Mouse (Mus musculus) embryonic fibroblast, embryonic 13.5 days (primary cell): ENCODE results near the gene Polr2l. TPM values are rescaled to one million over a fixed set of nuclear protein-coding genes. Genes with fewer than 3 reads are reported as not detected.

Experiments
- H3K27ac ChIP-seq: 2 replicates; pipeline ENCODE4 v1.5.1; 2012; ENCODE audit warnings: low read length, control low read depth, inconsistent platforms; ENCODE audit not compliant: insufficient read depth
- H3K4me1 ChIP-seq: 2 replicates; pipeline ENCODE4 v1.6.1; 2011; ENCODE audit warnings: low read length; ENCODE audit not compliant: control insufficient read depth, insufficient read depth
- H3K4me3 ChIP-seq: 2 replicates; pipeline ENCODE4 v1.5.1; 2011; ENCODE audit warnings: mild to moderate bottlenecking, control low read depth, low read length; ENCODE audit not compliant: insufficient read depth
- CTCF ChIP-seq: IDR thresholded peaks from 2 replicates; pipeline ENCODE4 v1.5.1; 2011; ENCODE audit warnings: mild to moderate bottlenecking, control low read depth, low read length, moderate library complexity, borderline replicate concordance; ENCODE audit not compliant: insufficient read depth
- POLR2A ChIP-seq: IDR thresholded peaks from 2 replicates; pipeline ENCODE4 v1.6.1; 2011; ENCODE audit warnings: low read depth, mild to moderate bottlenecking, control low read depth, low read length, moderate library complexity
- polyA plus RNA-seq: library from polyadenylated mRNA; stranded (reverse); fragments of >200 nt; gene quantifications from 2 replicates; pipeline ENCODE4 v1.2.4, GENCODE M21; 2011; ENCODE audit warnings: low read depth; ENCODE audit not compliant: missing spikeins, insufficient read length

The Polr2l gene
- polyA plus RNA-seq, 1 experiment, result 13.1 TPM

GRCm38 (mm10) chr7:141426948-141427730 is 47.8 kb downstream of the Polr2l start:
- H3K27ac ChIP-seq, result no peak overlapping the region
- TF ChIP-seq CTCF (no peak), POLR2A (no peak)
- H3K4me3 ChIP-seq, result no peak overlapping the region
- H3K4me1 ChIP-seq, result no peaks in the 10 kb centered on the region

DNA sequence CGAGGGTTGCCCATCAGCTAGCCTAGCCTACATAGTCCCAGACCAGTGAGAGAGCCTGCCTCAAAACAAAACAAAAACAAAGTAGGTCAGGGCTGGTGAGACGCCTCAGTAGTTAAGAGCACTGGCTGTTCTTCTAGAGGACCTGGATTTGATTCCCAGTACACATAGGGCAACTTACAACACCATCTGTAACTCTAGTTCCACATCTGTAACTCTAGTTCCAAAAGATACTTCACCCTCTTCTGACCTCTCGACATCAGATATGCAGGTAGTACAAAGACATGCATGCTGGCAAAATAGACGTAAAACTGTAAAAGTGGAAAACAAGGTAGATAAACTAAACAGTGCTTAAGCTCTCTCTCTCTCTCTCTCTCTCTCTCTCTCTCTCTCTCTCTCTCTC is 51.1 kb downstream of the Polr2l start:
- Histone ChIP-seq H3K27ac (no peak overlapping the region), H3K4me1 (no peaks in the 10 kb centered on the region), H3K4me3 (no peak overlapping the region)
- TF ChIP-seq POLR2A (no peak), CTCF (no peak)

Other genes with a start within 250 kb of the Polr2l start
- 54.7 and 58.7 TPM in 2 replicates for gene Phrf1, start 246.3 kb downstream of the Polr2l start, polyA plus RNA-seq
- 6.0 and 7.2 TPM in 2 replicates for gene Irf7, start 208.7 kb downstream of the Polr2l start, polyA plus RNA-seq
- not detected in 2 replicates for gene Cdhr5, start 198.3 kb downstream of the Polr2l start, polyA plus RNA-seq
- gene Sct, start 196.0 kb downstream of the Polr2l start, polyA plus RNA-seq, result not detected in 2 replicates
- gene Drd4, start 183.1 kb downstream of the Polr2l start, polyA plus RNA-seq, result 0.28 TPM in 1 of 2 replicates, not detected in the other
- 30.5 and 37.2 TPM in 2 replicates for gene Deaf1, start 147.4 kb downstream of the Polr2l start, polyA plus RNA-seq
- 24.6 and 25.4 TPM in 2 replicates for gene Tmem80, start 147.4 kb downstream of the Polr2l start, polyA plus RNA-seq
- gene Eps8l2, start 136.3 kb downstream of the Polr2l start, polyA plus RNA-seq, result 4.2 and 9.1 TPM in 2 replicates
- gene Taldo1, start 82.9 kb downstream of the Polr2l start, polyA plus RNA-seq, result 93.0 and 121 TPM in 2 replicates
- 30.5 and 41.5 TPM in 2 replicates for gene Gatd1, start 61.0 kb downstream of the Polr2l start, polyA plus RNA-seq
- 4.9 and 5.4 TPM in 2 replicates for gene Cend1, start 45.6 kb downstream of the Polr2l start, polyA plus RNA-seq
- 24.0 and 26.9 TPM in 2 replicates for gene Slc25a22, start 37.2 kb downstream of the Polr2l start, polyA plus RNA-seq
- gene Pidd1, start 31.1 kb downstream of the Polr2l start, polyA plus RNA-seq, result 12.4 and 18.1 TPM in 2 replicates
- 1,600 and 1,818 TPM in 2 replicates for gene Rplp2, start 27.8 kb downstream of the Polr2l start, polyA plus RNA-seq
- 18.9 and 26.7 TPM in 2 replicates for gene Pnpla2, start 19.9 kb downstream of the Polr2l start, polyA plus RNA-seq
- gene Cracr2b, start 14.0 kb downstream of the Polr2l start, polyA plus RNA-seq, result 1.3 and 2.7 TPM in 2 replicates
- 58.4 and 94.0 TPM in 2 replicates for gene Cd151, start 7.7 kb downstream of the Polr2l start, polyA plus RNA-seq
- gene Tspan4, start 108 bp upstream of the Polr2l start, polyA plus RNA-seq, result 184 and 207 TPM in 2 replicates
- 45.8 and 48.7 TPM in 2 replicates for gene Chid1, start 64.7 kb upstream of the Polr2l start, polyA plus RNA-seq
- gene Ap2a2, start 87.0 kb upstream of the Polr2l start, polyA plus RNA-seq, result 128 TPM in 2 replicates
- not detected in 2 replicates for gene Muc6, start 180.2 kb upstream of the Polr2l start, polyA plus RNA-seq
- gene Muc2, start 215.2 kb upstream of the Polr2l start, polyA plus RNA-seq, result 0.21 and 0.83 TPM in 2 replicates